Mouse (Mus musculus): ENCODE results near the gene Nek7.

DNA sequence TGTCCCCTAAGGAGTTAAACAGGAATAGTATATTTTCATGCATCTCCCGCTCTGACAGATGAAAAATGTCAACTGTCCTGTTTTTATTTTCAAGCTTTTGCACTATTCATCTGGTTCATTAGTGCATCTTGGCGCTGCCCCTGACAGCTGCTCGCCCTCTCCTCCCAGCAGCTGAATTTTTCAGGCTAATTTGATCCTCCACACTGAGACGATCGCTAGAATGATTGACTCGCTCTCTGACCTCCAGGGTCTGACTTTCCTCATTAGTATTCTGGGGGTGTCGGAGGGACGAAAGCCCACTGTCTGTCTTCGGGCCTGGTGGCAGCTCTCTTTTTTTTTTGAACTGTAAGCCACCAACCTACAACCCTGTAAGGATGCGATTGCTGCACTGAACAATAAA lies 119.8 kb downstream of the Nek7 start:
- TF ChIP-seq CTCF (IDR thresholded peaks at IDR 0.05; ENCODE audit: borderline replicate concordance, insufficient read depth, low read length) (no peak), POLR2A (IDR thresholded peaks at IDR 0.05; ENCODE audit: low read depth, low read length) (no peak)
